Mouse (Mus musculus) c-Kit-negative CD71-positive TER-119-positive erythroid progenitor cells, embryonic 14.5 days (primary cell): Measurements from ENCODE around the gene Henmt1.

Experiments used
- DNase-seq: peaks from one replicate; pipeline ENCODE4 v3.0.0-alpha.2; 2013; ENCODE audit warnings: low read depth, low spot score

The Henmt1 gene

DNA sequence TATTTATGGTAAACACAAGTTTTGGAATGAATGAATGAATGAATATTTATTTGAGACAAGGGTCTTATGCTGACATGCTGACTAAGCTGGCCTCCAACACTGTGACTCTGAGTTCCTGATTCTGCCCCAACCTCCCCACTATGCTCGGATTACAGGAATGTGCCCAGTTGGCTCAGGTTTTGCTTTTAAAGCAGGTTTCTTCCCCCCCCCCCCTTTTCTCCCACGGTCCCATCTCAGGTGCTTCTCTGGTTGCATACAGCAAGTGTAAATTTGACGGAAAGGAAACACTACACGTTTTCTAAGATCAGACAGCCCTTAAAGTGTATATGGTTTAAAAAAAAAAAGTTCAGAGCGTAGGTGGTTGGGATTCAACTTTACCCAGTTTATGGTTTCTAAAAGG lies at the start of gene Henmt1:
Gene Henmt1 (plus strand): TSS at position 301 of the 400 bp plus-strand sequence.
- DNase-seq: no peak

DNA sequence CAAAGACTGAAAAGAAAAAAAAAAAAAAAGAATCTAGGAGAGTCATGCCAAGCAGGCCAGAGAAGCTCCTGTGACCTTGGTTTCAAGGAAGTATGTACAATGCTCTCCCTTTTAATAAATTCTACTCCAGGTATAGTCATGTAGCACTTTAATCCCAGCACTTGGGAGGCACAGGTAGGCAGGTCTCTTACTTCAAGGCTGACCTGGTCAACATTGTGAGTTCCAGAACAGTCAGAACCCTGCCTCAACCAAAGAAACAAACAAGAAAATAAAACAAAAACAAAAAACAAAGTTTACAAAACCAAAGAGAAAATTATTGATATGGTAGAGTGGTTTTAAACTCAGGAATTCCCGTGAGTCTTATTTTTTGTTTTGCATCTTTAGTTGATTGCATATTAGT lies 49.8 kb upstream of the Henmt1 start, which contains the start of gene Fndc7:
Gene Fndc7 (minus strand): TSS at position 101 of the 400 bp plus-strand sequence.
- no peak for DNase-seq

DNA sequence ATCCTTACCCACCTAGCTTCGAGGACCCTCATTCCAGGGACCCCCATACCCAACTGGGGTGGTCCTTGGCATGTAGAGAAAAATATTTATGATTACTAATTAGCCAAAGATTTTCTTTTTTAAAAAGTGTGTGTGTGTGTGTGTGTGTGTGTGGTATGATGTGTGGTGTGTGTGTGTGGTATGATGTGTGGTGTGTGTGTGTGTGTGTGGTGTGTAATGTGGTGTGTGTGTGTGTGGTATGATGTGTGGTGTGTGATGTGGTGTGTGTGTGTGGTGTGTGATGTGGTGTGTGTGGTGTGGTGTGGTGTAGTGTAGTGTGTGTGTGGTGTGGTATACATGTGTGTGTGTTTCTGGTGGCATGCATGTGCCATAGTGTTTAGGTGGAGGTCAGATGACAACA lies 47.6 kb upstream of the Henmt1 start:
- DNase-seq: no peak

DNA sequence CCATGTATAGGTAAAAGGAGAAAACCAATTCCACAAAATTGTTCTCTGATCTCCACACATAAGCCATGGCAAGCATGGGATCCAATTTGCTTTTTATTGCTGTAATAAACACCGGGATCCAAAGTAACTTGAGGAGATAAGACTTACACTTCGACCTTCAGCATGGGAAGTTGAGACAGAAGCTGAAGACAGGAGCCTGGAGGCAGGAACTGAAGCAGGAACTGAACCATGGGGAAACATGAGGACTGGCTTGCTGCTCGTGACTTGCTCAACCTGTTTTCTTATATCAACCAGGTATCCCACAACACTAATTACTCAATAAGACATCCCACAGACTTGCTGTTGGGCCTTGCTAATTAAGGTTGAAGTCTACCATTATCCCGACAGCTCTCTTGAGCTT lies 46.8 kb upstream of the Henmt1 start:
- DNase-seq: no peak

DNA sequence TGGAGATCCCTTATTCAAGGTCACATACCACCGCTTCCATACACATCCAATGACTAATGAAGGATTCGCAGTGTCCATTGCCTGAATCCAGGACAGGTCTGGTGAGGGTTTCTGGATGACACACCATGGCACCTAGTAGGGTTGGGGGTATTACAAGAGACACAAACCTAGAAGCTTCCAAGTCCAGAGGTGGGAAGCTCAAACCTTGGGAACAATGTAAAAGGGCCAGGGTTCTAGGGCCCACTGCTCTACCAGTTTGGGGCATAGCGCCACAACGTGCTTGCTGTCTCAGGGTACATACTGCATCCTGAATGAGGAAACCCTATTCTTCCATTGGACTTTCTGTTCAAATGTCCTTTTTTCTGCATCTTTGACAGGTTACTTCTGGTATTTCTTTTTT lies 41.0 kb upstream of the Henmt1 start:
- no peak for DNase-seq

DNA sequence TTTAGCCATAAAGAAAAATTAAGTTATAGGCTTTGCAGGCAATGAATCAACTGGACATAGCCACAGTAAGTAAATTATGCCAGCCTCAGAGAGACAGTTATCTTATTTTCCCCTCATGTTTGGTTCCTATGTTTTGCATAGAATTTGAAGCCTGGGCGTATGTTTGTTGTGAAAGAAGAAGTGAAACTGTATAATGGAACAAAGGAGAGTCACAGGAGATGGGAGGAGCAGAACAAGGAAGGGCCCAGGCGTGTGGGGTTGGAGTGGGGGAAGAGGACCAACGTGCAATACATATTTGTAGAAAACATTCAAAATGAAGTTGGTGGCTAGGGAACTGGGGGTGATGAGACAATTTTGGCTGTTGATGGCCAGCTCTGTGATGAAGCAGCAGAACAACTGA lies 39.5 kb upstream of the Henmt1 start:
- DNase-seq: no peak

DNA sequence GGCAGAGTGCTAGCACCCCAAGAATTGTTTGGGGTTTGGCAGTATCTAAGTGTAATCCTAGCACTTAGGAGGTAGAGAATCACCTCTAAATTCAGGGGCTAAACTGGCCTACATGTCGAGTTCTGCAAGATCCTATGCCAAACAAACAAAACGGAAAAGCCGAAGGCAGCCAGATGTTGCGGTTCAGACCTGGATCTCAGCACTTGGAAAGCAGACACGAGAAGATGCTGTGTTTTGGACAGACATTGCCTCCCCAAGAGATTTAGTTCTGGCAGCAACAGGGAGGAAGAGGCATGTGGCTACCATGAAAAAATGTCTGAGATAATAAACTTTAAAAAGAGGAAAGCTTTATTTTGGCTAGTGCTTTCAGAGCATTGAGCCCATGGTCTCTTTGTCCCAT lies 39.0 kb upstream of the Henmt1 start:
- DNase-seq: no peak

DNA sequence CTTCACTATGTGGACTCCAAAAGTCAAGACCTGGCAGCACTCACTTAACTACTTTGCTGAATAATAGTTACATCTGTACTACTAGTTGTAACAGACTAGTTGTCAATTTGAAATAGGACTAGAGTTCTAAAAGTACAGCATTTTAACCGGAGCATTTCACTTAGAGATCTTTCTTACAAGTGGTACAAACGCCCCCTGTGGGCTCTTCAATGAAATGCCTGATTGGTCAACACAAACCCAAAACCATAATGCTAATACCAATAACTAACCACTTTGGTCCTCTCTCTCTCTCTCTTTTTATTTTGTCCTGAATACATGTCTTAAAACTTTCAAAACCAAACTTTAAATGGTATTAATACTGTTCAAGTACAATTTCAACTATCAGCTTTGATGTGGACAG lies 37.6 kb upstream of the Henmt1 start:
- no peak for DNase-seq

DNA sequence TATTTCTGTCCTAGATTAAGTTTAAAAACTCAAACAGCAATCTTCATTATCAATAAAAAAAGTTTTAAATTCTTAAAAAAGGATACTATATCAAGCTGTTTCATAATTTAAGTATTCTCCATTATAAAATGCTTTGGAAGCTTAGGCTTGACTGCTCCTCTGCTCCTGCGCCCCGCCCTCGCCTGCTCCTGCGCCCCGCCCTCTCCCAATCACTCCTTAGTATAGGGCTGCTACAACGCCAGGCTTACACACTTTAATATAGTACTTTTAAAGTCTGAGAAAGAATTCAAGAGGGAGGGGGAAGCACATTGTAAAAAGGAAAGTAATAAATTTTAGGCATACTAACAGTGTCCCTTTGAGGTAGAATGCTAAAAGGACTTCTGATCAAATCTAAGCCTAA lies 36.7 kb upstream of the Henmt1 start:
- no peak for DNase-seq

DNA sequence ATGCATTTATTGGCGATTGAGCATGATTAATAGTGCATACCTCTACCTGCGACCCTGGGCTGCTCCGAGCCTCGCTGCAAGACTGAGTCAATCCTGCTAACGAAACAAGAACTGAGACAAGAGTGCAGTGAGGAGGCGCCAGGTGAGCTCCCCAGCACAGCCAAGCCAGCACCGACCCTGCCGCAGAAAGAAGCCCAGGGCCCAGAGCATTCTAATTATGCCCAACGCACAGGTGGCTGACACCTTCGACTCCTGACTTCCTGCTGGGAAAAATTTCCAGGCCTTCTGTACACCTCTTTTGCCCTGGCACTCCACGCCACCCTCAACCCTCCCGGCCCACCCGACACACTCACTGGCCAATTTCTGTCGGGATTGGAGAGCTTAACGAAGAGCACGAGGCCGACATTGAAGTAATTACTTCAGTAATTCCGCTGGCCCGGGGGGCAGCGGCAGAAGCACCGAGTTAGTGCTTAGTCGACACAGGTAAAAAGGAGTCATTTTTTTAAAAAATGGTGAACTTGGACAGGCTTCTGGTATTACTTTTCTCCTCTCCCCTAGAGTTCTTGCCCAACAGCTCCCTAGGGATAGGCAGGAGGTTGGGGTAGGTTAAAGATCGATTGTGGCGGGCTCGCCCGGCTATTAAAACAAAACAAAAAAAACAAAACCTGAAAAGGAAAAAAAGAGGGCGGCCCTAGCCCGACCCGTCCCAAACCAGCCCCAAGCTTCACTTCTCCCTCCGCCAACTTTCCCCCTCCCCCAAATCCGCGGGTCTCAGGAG lies 29.2 kb upstream of the Henmt1 start:
- no peak for DNase-seq

DNA sequence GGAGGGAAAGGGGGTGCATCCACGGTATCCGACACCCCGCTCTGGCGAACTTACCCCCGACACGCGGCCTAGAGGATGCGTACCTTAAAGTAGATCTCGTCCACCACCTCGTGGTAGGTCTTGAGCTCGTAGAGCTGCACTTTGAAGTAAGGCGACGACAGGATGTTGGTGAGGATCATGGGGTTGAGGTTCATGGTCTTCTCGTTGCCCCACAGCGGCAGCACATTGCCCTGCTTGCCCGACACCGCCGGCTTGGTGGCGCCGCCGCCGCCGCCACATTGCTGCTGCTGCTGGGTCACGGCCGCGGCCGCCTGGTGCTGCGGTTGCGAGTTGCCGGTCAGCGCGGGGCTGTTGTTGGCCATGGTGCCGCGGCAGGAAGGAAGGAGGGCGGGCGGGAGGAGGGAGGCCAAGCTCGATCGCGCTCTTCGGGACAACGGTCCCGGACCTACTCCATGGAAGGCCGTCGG lies 28.6 kb upstream of the Henmt1 start:
- no peak for DNase-seq

DNA sequence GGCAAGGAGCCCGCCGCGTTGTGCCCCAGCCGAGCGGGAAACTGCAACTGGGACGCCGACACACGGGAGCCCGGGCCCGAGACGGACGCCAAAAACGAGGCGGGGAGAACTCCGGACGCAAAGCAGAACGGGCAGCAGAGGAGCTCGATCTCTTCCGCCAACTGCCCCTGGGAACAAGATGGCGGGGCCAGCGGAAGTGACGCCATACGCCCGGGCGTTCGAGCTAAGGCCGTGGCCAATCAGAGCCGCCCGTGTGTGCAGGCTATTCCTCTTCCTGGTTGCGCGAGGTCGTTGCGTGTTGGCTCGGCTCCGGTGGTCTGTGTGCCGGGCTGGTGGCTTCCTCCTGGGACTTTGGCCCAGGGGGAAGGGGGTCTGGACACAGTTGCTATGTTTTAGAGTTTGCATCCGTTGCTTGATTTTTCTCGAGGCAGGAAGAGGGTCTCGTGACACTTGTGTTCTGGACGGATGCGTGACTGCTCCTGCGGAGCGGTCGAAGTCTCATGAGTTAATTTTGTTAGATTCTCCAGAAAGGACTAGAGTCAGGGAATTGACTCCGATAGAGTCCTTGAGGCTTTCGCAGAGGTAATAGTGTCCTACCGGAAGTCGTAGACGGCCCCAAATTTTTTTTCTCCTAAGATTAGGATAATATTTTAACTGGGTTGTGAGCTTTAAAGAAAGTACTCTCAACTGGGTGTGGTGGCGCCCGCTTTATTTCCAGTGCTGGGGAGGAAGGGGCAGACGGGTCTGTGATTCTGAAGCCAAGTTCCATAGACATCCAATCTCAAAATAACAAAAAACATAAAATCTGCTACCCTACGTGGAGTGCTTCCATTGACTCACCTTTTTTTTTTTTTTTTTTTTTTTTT lies 27.9 kb upstream of the Henmt1 start, which contains the start of gene Prpf38b:
Gene Prpf38b (minus strand): TSS at position 180 of the 866 bp plus-strand sequence.
- peak; percentile 90 for DNase-seq

DNA sequence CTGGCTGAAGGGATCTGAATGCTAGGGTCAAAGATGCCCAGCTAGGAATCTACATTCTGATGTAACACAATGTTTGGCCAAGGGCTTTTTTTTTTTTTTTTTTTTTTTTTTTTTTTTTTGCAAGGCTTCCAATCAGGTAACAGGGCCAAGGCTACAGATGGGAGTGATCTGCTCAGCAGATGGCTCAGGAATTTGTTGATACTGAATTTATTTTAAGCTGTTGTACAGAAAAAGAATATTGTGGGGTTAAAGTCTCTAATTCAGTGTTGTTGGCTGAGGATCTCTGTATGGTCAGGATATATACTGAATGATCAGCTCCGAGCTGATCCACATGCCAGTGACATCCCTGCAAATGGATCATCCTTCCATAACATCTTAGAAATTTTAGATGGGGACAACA lies 23.7 kb upstream of the Henmt1 start:
- DNase-seq: no peak

DNA sequence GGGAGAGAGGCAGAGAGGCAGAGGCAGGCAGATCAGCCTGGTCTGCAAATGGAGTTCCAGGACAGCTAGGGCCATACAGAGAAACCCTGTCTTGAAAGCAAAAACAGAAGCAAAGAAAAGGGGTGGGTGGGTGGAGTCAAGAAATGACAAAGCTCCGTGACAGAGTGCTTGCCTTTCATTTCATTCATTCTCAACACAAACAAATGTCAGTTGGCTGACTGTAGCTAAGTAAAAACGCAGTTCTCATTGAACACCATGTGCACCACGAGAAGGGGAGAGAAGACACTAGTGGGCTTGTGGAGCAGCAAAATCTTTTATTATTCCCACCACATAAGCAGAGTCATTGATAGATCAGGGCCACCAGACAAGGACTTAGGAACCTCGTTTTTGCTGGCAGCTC lies 22.8 kb upstream of the Henmt1 start:
- DNase-seq: no peak

DNA sequence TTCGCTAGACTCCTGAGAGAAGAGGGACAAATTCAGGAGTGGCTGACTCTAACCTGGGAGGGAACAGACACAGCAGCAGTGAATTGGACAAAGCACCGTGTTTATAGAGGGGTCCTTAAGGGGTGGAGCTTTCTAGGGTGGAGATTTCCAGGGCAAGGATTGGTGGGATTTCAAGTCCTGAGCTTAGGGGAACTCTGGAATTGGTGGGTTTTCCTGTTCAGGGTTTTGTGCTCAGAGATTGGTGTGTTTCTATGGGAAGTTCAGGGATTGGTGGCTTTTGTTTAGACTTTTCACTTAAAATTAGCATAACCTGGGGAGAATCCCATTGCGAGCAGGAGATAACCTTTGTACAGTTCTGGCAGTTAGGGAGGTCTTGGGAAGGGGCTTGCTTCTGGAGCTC lies 21.7 kb upstream of the Henmt1 start:
- no peak for DNase-seq

DNA sequence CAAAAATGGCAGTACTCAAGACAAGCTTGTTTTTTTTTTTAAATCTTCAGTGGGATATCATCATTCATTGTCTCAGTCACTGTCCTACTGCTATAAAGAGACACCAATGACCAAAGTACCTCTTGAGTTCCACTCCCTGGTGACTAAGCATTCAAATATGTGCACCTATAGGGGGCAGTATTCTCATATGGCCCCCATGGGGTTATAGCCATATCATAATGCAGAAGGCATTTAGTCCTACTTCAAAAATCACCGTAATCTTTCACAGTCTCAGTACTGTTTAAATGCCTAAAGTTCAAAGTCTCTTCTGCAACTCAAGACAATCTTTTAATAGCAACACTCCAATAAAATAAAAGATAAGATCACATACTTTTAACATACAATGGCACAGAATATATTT lies 20.8 kb upstream of the Henmt1 start:
- DNase-seq: no peak

DNA sequence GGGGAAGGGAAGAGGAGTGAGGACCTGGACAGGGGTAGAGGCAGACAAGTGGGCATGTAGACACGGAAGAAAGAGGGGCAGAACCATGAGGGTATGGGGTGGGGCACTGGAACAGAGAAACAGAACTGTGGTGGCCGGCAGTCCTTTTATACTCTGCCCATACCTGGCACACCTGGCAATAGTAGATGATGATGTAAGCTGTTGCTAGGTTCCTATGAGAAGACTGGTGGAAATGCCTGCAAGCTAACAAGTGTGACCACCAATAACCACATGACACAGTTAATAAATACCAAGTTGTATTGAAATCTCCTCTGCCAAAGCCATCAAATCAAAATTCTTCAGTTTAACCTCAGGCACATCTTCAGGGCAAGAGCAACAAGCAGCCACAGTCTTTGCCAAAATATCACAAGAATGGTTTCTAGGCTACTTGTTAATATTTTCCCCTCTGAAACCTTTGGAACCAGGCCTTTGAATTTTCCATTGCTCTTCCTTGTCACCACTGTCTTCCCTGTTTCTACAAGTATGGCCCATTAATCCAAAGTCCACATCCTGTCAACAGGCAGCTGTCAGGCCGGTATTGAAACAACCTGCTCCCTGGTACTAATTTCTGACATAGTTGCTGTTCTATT lies 19.1 kb upstream of the Henmt1 start:
- no peak for DNase-seq

DNA sequence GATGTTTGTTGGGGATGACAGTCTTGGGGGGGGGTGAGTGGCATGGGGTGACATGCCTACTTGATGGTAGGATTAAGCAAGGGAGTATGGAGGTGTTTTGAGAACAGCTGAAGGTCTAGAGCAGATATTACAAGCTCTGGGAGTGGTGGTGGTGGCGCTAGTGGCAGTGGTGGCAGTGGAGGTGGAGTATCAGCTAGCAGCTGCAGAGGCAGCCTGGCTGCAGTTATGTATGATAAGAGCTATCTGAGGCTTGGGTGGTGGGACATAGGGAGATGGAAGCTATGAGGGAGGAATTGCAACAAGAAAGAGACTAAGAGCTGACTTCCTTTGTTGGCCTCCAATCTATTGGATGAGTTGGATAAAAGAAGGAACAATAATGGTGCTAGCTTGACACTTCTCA lies 17.9 kb upstream of the Henmt1 start:
- DNase-seq: no peak

DNA sequence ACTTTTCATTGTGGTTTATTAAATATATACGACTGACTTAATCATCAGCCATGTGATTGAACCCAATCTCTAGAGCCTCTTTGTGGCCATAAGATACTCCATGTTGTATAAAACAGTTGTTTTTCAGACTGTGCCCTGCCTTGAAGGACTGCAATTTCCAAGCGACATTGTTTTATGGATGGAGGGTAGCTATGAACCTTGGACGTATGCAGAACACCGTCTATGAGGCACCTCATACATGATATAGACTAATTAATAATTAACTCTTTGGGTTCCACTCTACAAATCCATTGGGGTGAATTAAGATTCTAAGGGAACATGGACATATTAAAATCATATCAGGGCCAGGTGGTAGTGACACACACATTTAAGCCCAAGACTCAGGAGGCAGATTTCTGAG lies 14.0 kb upstream of the Henmt1 start:
- no peak for DNase-seq

DNA sequence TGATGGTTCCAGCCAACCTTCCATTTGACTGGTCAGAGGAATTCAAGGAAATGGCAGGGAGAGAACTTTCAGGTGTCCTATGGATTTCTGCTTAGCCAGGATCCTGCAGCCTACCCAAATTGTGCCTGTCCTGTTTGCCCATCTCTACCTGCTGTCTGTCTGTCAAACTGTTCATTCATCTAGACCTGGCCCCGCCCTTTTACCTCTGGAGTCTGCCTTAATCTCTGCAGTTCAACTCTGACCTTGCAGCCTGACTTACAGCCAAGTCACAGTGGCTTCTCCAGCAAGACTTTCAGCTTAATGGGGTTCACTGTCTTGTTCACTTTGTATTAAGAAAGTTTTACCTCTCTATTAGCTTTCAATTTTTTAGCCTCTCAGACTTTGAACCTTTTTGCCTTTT lies 13.4 kb upstream of the Henmt1 start:
- DNase-seq: no peak

DNA sequence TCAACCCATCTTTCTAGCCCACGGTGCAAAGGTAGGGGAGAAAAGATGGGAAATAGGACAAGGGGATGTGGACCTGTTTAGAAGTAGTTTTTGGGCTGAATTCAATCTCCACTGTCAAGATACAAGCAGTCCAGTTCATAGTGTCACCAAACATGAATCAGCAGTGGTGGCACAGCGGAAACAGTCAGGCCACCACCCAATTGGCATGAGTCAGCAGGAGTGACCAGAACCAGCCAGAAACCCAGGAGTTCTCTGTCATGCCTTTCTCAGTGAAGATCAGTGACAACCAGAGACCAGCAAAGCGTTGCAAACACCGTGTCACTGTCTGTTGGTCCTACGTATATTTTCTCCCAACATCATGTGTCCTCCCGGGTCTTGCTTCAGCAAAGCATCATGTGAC lies 6.1 kb upstream of the Henmt1 start:
- DNase-seq: no peak

DNA sequence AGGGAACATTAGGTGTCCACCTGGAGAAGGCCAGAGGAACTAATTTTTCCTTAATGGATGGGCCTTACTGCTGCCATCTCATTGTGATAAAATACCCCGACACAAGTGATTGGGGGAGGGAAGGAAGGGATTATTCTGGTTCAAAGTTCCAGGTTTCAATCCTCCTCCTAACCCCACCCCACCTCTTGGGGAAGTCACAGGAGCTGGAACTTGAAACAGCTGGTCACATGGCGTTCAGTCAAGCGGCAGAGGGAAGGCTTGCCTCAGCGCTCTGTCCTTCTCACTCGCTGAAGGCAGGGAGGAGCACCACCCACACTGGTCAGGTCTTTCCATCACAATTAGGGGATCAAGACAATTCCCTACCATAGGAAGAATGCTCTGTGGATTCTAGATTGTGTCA lies 982 bp upstream of the Henmt1 start:
- no peak for DNase-seq
